Mouse (Mus musculus) embryonic facial prominence, embryonic 13.5 days (tissue): ENCODE data around the gene Fmod. TPM values are rescaled to one million over a fixed set of nuclear protein-coding genes. Genes with fewer than 3 reads are reported as not detected.
A peak's percentile ranks its signal among the peaks of the same experiment; 100 is the strongest.

Source experiments
- ATAC-seq: fragments of 200-750 bp; cut with Nextera tagmentation; 2 replicates; pipeline ENCODE4 v1.8.0; 2017; ENCODE audit warnings: low read depth; ENCODE audit not compliant: insufficient number of reproducible peaks, insufficient read depth, low FRiP score, low TSS enrichment
- H3K27ac ChIP-seq: fragments of 300-500 bp; sonication (generic); 2 replicates; pipeline ENCODE4 v1.5.1; 2015; ENCODE audit warnings: moderate library complexity, mild to moderate bottlenecking, inconsistent platforms
- H3K27me3 ChIP-seq: fragments of 300-500 bp; sonication (generic); 2 replicates; pipeline ENCODE4 v1.6.1; 2015; ENCODE audit warnings: mild to moderate bottlenecking, inconsistent platforms
- H3K36me3 ChIP-seq: fragments of 300-500 bp; sonication (generic); 2 replicates; pipeline ENCODE4 v1.6.1; 2015; ENCODE audit warnings: mild to moderate bottlenecking, inconsistent platforms
- H3K4me1 ChIP-seq: fragments of 300-500 bp; sonication (generic); 2 replicates; pipeline ENCODE4 v1.6.1; 2015; ENCODE audit warnings: inconsistent platforms
- H3K4me2 ChIP-seq: fragments of 300-500 bp; sonication (generic); 2 replicates; pipeline ENCODE4 v1.6.1; 2015; ENCODE audit warnings: moderate library complexity, mild to moderate bottlenecking, inconsistent platforms
- H3K4me3 ChIP-seq: fragments of 300-500 bp; sonication (generic); 2 replicates; pipeline ENCODE4 v1.5.1; 2015; ENCODE audit warnings: mild to moderate bottlenecking, inconsistent platforms
- H3K9ac ChIP-seq: fragments of 300-500 bp; sonication (generic); 2 replicates; pipeline ENCODE4 v1.6.1; 2015; ENCODE audit warnings: mild to moderate bottlenecking, inconsistent platforms
- H3K9me3 ChIP-seq: fragments of 300-500 bp; sonication (generic); 2 replicates; pipeline ENCODE4 v1.6.1; 2016; ENCODE audit warnings: inconsistent platforms
- WGBS: fragments of 180-500 bp; shearing (Covaris S2); methylation state at CpG from one replicate; pipeline ENCODE4 v1.1.7; 2015; ENCODE audit warnings: mixed read lengths; 5-methylcytosine and 5-hydroxymethylcytosine counted together
- polyA plus RNA-seq: library from polyadenylated mRNA; unstranded; fragments of >200 nt; fragmentation: Nextera tagmentation; extraction: Ambion mirVana; gene quantifications from 2 replicates; pipeline ENCODE4 v1.2.1, GENCODE M21; 2015

The Fmod gene
- polyA plus RNA-seq, 1 experiment from 2014 or later: 9.6 TPM

GRCm38 (mm10) chr1:134056285-134056684, 19.2 kb downstream of the Fmod start:
- no peak overlapping the region for H3K4me3 ChIP-seq
- H3K9ac ChIP-seq: no peak overlapping the region
- H3K4me1 ChIP-seq: peaks cover 14% of the 10 kb centered on the region
- 73% methylated on average over 4 of the region's 4 CpGs for WGBS
- H3K9me3 ChIP-seq: no peaks in the 10 kb centered on the region
- no peaks in the 10 kb centered on the region for H3K27me3 ChIP-seq
- no peak overlapping the region for H3K4me2 ChIP-seq
- no peaks in the 10 kb centered on the region for H3K36me3 ChIP-seq
- H3K27ac ChIP-seq: no peak overlapping the region
- no peak for ATAC-seq

- Histone ChIP-seq H3K36me3 (no peaks in the 10 kb centered on the region), H3K27ac (no peak overlapping the region), H3K4me1 (peaks cover 29% of the 10 kb centered on the region), H3K4me2 (no peak overlapping the region), H3K4me3 (no peak overlapping the region), H3K9ac (no peak overlapping the region), H3K9me3 (no peaks in the 10 kb centered on the region), H3K27me3 (no peaks in the 10 kb centered on the region)
- ATAC-seq: no peak
- WGBS: 81% methylated on average over 8 of the region's 8 CpGs
Observed at GRCm38 (mm10) chr1:134057736-134058135, 20.7 kb downstream of the Fmod start.

- Histone ChIP-seq H3K9ac (no peak overlapping the region), H3K36me3 (no peaks in the 10 kb centered on the region), H3K9me3 (no peaks in the 10 kb centered on the region), H3K4me1 (peaks cover 40% of the 10 kb centered on the region), H3K4me2 (no peak overlapping the region), H3K27ac (no peak overlapping the region), H3K4me3 (no peak overlapping the region), H3K27me3 (no peaks in the 10 kb centered on the region)
- WGBS: 63% methylated on average over 6 of the region's 6 CpGs
- ATAC-seq: no peak
Observed at GRCm38 (mm10) chr1:134058870-134059269, 21.8 kb downstream of the Fmod start.

DNA sequence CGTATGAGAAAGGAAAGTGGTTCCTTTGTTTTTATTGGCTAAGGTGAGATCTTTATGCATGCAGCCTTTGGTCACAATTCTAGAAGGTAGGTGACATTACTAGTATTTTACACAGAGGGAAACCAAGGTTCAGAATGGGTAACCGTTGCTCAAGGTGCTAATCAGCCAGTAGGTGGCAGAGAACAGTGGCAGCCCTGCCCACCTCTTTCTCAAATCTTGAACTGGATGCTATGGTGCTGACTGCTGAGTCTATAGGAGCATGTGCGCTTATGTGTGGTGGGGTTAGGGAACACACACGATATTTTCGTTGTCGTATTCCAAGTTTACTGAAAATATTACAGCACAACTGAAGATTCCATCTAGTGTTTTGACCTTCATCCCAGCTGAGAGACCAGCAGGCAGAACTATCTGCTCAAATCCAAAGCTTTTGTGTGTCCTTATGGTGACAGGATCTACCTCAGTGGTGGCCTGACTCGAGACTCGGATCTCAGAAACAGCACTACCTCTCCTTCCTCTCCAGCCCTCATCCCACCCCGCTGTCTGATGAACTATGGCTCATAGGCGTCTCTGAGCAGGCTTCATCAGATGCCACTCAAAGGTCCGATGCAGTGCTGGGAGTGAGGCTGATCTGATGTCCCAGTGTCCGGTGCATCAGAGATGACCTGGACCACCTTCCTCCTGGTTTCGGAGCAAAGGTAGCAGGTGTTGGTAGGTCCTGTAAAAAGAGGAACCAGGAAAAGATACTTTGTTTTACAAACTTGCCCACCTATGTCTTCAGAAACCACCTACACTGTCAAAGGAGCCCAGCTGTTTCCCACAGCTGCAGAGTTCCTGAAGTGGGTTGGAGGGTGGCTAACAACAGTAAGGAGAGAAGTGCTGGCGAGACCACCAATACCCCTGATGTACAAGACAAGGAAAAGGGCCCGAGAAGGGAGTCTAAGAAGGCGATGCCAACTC, 23.0 kb downstream of the Fmod start:
- Histone ChIP-seq H3K4me3 (peak overlapping the region; percentile 39), H3K36me3 (no peaks in the 10 kb centered on the region), H3K27me3 (no peaks in the 10 kb centered on the region), H3K4me1 (peaks cover 47% of the 10 kb centered on the region), H3K9me3 (no peaks in the 10 kb centered on the region), H3K27ac (peak overlapping the region; percentile 97), H3K9ac (peak overlapping the region; percentile 66), H3K4me2 (peak overlapping the region; percentile 75)
- 69% methylated on average over 16 of the region's 16 CpGs for WGBS
- ATAC-seq: no peak

DNA sequence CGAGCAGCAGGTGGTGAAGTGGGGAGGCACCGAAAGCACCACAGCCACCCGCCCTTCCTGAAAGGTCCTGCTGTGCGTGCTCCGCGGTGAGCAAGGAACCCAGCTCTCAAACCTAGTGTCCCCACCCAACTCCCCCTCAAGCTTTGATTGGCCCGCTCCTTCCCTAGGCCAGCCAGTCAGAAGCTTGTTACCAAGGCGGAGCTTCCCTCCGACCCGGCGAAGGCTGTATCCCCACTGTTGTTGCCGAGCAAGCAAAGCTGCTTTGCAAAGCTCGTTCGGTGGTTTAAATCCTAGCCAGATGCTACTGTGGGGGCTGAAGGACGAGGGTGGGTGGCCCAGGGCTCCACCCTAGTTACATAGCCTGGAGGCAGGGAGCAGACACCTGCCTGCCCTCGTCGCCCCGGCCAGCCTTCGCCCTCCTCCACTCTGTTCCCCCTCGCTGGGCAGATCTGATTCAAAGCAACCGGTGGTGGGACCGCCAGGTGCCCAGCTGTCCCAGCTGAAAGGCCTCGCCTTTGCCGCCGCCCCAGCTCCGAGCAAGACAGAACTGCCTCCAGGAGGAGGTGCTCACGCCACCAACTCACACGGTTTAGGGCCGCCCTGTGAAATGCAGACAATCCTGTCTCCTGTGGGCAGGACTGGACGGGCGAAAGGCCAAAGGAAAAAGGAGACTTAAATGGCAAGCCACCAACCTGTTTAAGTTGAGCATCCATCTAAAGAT, 24.0 kb downstream of the Fmod start:
- WGBS: 2% methylated on average over 31 of the region's 31 CpGs
- H3K4me2 ChIP-seq: peak overlapping the region; percentile 75
- ATAC-seq: peak; percentile 90
- H3K36me3 ChIP-seq: no peaks in the 10 kb centered on the region
- no peaks in the 10 kb centered on the region for H3K9me3 ChIP-seq
- peak overlapping the region; percentile 39 for H3K4me3 ChIP-seq
- peak overlapping the region; percentile 66 for H3K9ac ChIP-seq
- H3K4me1 ChIP-seq: peaks cover 47% of the 10 kb centered on the region
- H3K27ac ChIP-seq: peak overlapping the region; percentile 97
- H3K27me3 ChIP-seq: no peaks in the 10 kb centered on the region

DNA sequence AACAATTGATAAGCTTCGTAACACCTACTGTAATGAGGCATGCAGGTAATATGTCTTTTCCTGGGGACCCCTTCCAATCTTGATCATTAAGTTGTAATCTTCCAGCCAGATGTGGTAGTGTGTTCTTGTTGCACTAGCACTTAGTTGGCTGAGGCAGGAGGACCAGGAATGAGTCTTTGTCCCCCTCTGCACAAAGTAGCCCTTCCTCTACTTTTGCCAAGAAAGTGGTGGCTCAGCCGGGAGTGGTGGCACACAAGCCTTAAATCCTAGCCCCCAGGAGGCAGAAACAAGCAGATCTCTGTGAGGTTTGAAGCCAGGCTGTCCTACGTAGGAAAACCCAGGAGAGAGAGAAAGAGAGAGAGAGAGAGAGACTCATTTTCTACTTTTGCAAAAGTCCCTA, 24.9 kb downstream of the Fmod start:
- H3K27ac ChIP-seq: peak overlapping the region; percentile 97
- no peaks in the 10 kb centered on the region for H3K27me3 ChIP-seq
- peak overlapping the region; percentile 75; the same call in 1 of the 2 replicates for H3K4me2 ChIP-seq
- peaks cover 54% of the 10 kb centered on the region for H3K4me1 ChIP-seq
- no peaks in the 10 kb centered on the region for H3K9me3 ChIP-seq
- no peak overlapping the region for H3K4me3 ChIP-seq
- ATAC-seq: no peak
- no peak overlapping the region for H3K9ac ChIP-seq
- H3K36me3 ChIP-seq: no peaks in the 10 kb centered on the region
- WGBS: 53% methylated on average over 3 of the region's 3 CpGs

DNA sequence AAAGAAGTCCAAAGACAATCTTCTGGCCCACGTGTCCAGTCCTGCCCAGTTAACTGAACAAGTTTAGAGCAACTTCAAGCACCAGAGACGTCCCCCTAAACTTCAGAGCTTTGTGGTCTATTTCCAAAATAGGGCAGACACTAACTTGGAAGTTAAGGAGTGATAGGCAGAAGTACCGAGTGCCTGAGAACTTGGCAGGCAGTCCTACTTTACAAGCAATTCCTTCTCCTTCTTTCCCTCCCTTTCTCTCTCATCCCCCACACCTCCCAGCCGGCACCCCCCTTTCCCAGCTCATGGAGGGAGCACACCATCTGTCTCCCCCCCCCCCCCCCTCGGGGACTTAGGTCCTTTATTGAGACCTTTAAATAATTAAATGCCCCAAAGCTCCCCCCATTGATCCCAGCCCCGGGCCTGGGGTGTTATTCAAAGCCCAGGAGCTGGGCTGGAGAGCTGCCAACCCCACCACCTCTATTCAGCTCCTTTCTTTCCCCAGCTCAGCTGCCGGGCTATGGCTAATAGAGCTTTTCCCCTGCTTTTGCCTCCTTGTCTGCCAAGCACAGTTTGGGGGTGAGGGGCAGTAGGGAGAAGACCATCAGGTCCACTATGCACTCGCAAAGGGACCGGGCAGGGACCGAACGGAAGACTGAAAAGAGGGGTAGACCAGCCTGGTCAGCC, 25.5 kb downstream of the Fmod start:
- Histone ChIP-seq H3K4me1 (peaks cover 60% of the 10 kb centered on the region), H3K36me3 (no peaks in the 10 kb centered on the region), H3K9ac (peak overlapping the region; percentile 45), H3K27ac (peak overlapping the region; percentile 97), H3K4me3 (peak overlapping the region; percentile 12; the same call in 1 of the 2 replicates), H3K27me3 (no peaks in the 10 kb centered on the region), H3K4me2 (peak overlapping the region; percentile 45), H3K9me3 (no peaks in the 10 kb centered on the region)
- ATAC-seq: no peak
- WGBS: 8% methylated on average over 11 of the region's 11 CpGs

DNA sequence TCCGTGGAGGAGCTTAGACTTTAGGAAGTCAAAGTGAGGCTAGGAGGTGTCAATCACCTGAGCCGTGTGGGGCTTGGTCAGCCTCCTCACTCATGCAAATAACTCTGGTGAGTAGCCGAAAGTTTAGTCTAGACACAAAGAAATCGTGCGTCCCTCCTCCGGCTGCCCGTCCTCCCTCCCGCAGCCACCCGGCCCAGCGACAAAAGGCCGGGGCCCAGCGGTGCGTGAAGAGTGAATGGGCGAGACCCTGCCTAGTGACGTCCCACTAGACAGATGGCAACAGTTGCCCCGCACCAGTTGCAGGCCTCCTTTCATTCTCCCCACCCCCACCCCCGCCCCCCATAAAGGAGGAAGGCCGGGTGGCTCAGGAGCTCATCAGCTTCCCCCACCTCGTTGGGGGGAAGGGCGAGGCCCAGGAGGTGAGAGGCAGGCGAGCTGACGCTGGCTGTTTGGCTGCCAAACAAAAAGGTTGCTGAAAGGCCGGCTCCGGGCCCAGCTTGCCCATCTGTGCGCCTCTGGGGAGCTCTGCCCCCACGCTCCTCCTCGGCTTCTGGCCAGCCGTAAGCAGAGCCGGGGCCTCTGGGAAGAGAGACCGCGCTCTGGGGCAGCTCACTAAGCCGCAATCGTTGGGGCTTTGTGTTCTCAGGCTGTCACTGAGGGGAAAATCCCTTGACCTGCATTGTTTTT, 26.2 kb downstream of the Fmod start:
- WGBS: 4% methylated on average over 33 of the region's 33 CpGs
- H3K4me3 ChIP-seq: peak overlapping the region; percentile 12; the same call in 1 of the 2 replicates
- no peak; the same call in 1 of the 2 replicates for ATAC-seq
- H3K36me3 ChIP-seq: no peaks in the 10 kb centered on the region
- H3K4me2 ChIP-seq: peak overlapping the region; percentile 45
- peak overlapping the region; percentile 97 for H3K27ac ChIP-seq
- no peaks in the 10 kb centered on the region for H3K9me3 ChIP-seq
- peak overlapping the region; percentile 45 for H3K9ac ChIP-seq
- no peaks in the 10 kb centered on the region for H3K27me3 ChIP-seq
- H3K4me1 ChIP-seq: peaks cover 65% of the 10 kb centered on the region

DNA sequence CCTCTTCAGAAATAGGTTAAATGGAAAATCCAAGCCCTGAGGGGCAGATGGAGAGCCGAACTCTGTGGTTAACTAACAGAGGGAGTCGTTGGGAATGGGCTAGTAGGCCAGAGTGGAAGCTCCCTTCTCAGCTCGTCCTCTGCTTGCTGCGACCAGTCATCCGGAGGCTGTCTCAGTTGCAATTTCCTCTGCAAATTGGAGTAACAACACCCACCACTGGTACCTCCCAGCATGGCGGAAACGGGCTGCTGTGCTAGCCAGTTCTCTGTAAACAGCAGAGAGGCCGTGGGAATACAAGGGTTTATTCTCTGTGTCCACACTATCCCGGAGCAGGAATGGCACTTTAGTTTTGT, 26.7 kb downstream of the Fmod start:
- Histone ChIP-seq H3K4me2 (peak overlapping the region; percentile 45), H3K27me3 (no peaks in the 10 kb centered on the region), H3K36me3 (no peaks in the 10 kb centered on the region), H3K4me3 (no peak overlapping the region), H3K4me1 (peaks cover 65% of the 10 kb centered on the region), H3K9ac (peak overlapping the region; percentile 45), H3K27ac (peak overlapping the region; percentile 97), H3K9me3 (no peaks in the 10 kb centered on the region)
- ATAC-seq: no peak
- WGBS: 21% methylated on average over 9 of the region's 9 CpGs

GRCm38 (mm10) chr1:134064296-134064831, 27.3 kb downstream of the Fmod start:
- peak overlapping the region; percentile 97 for H3K27ac ChIP-seq
- H3K36me3 ChIP-seq: no peaks in the 10 kb centered on the region
- WGBS: 88% methylated on average over 2 of the region's 2 CpGs
- H3K9ac ChIP-seq: no peak overlapping the region
- peaks cover 65% of the 10 kb centered on the region for H3K4me1 ChIP-seq
- no peaks in the 10 kb centered on the region for H3K9me3 ChIP-seq
- no peak for ATAC-seq
- no peaks in the 10 kb centered on the region for H3K27me3 ChIP-seq
- no peak overlapping the region for H3K4me2 ChIP-seq
- no peak overlapping the region for H3K4me3 ChIP-seq
